Mouse (Mus musculus): Measurements from ENCODE around the gene Trim67. TPM values are rescaled to one million over a fixed set of nuclear protein-coding genes. Genes with fewer than 3 reads are reported as not detected.

Trim67 gene
- polyA plus RNA-seq, 1 experiment from 2014 or later: 0.03 TPM

DNA sequence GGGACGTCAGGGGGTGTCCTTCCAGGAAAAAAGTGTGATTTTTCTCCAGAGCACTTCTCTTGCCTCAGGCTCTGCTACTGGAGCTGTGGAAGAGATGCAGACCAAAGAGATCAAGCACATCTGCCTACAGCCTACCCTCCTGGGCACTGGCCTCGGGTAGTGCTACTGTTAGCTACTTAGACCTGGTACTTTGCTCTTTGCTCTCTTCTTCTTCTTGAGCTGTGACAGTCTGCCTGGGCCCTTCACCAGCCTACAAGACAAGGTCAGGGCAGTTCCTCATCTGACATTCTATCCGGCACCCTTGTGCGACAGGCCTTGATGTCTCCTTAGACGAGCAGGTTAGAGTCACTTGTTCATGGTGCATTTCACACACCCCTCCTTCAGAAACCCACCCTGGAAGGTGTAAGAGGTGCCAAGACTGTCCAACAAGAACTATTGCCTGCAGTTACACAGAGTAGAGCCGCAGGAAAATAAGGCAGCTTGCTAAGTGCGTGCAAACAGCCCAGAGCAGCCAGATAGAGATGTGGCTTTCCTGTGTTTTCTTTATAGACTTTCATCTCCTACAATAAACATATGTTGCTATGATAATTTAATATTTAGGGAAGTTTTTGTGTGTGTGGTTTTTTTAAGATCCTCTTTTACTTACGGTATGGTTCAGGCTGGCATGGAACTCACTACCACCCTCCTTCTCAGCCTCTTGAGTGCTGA is 3.0 kb downstream of the Trim67 start:
- H3K9me3 ChIP-seq: no peaks in the 10 kb centered on the region
- no peak overlapping the region for H3K4me2 ChIP-seq (replicated peaks)
- H3K4me1 ChIP-seq: peaks cover 26% of the 10 kb centered on the region
- H3K36me3 ChIP-seq: no peaks in the 10 kb centered on the region
- no peak overlapping the region for H3K27ac ChIP-seq
- H3K9ac ChIP-seq: no peak overlapping the region
- WGBS: 66% methylated on average over 8 of the region's 8 CpGs
- no peak for ATAC-seq (ENCODE audit: low FRiP score, low read depth)
- H3K4me3 ChIP-seq: no peak overlapping the region
- peaks cover 85% of the 10 kb centered on the region for H3K27me3 ChIP-seq

DNA sequence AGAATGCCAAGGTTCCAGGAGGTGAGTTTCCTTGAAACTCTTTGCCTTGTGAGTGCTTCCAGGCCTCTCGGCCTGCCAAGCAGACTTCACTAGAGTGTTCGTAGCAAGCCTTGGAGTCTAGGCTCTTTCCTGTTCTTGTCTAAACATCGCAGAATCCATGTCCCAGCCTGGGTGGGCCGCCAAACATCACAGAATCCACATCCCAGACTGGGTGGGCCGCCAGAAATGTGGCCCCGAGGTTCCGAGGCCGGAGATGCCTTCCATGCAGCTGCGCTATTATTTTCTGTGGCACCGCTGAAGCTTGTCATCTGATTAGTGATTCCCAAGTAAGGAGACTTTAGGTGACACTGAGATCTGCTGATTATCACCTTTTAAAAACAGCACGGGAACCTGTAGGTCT is 7.7 kb downstream of the Trim67 start:
- H3K27ac ChIP-seq: no peak overlapping the region
- ATAC-seq (ENCODE audit: low FRiP score, low read depth): no peak

DNA sequence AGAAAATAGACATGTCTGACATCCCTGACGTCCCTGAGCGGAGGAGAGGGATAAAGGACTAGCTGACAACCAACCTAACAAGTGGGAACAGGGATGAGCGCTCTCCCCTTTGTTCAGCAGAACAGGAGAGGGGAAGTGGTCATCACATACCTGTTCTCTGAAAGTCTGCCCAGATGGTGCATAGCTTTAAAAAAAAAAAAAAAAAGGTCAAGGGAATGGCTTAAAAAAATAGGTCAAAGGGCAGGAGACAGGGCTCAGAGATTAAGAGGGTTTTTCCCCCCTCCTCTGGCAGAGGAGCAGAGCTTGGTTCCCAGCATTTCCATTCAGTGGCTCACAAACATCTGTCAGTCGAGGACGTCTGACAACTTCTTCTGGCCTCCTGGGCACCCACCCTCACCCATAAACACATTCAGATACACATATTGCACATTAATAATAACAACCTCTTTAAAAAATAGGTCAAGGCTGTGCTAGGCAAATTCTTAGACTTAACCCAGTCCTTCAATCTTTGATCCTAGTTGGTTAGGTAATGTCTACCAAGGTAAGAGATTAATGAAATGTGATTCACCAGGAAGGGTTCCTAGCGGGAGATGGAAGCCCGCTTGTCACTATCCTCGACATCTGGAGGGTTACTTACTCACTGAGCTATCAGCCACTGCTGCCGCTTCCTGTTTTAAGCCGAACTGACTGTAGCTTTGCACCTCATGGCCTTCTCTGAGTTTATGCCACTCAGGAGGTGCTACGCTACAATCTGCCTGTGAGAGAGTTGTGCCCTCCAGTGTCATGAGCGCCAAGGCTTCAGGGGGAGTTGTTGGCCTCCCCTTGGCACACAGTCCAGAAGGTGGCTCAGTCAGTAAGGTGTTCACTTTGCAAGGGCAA is 11.2 kb downstream of the Trim67 start:
- no peaks in the 10 kb centered on the region for H3K9me3 ChIP-seq
- H3K4me3 ChIP-seq: no peak overlapping the region
- no peak for ATAC-seq (ENCODE audit: low FRiP score, low read depth)
- H3K27ac ChIP-seq: no peak overlapping the region
- 67% methylated on average over 12 of the region's 12 CpGs for WGBS
- no peaks in the 10 kb centered on the region for H3K36me3 ChIP-seq
- no peaks in the 10 kb centered on the region for H3K4me1 ChIP-seq
- H3K4me2 ChIP-seq (replicated peaks): no peak overlapping the region
- peaks cover 30% of the 10 kb centered on the region for H3K27me3 ChIP-seq
- H3K9ac ChIP-seq: no peak overlapping the region

More for the DNA sequence above, 7.7 kb downstream of the Trim67 start:
- Histone ChIP-seq H3K4me3 (no peak overlapping the region), H3K9me3 (no peaks in the 10 kb centered on the region), H3K4me2 (replicated peaks) (no peak overlapping the region), H3K27me3 (peaks cover 64% of the 10 kb centered on the region), H3K4me1 (no peaks in the 10 kb centered on the region), H3K36me3 (no peaks in the 10 kb centered on the region), H3K9ac (no peak overlapping the region)
- 27% methylated on average over 11 of the region's 11 CpGs for WGBS

DNA sequence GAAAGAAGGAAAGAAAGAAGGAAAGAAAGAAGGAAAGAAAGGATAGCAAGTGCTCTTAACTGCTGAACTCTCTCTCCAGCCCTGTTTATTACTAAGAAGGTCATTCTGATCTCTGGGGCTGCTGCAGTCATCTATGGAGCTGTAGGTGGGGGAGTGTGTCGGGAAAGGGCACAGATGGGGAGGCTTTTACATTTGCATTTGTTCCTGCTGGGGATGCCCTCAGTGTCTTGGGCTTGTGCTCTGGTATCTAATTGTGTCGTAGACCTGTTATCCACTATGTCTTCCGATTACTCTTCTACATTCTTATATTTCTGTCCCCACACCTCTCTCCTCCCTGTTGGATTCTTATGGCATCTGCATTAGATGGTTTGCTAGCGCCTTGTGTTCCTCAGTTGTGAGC is 13.1 kb downstream of the Trim67 start:
- H3K4me1 ChIP-seq: no peaks in the 10 kb centered on the region
- no peak overlapping the region for H3K4me3 ChIP-seq
- no peak overlapping the region for H3K4me2 ChIP-seq (replicated peaks)

DNA sequence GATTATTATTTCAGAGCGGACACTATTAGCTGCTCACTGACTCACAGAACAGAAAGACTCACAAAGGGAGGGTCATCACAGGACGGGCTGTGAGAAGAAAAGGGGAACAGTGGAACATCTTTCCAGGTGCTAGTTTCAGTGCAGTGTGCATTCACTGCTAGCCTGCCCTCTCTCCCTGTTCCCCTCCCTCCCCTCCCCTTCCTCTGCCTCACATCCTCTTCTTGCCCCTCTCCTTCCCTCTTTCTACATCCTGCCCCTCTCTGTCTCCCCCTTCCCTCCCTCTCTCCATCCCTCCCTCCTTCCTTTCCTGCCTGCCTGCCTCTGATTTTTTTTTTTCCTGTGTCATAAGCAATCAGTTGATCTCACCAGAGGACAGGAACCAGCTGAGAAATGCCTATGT is 16.5 kb downstream of the Trim67 start:
- WGBS: 70% methylated on average over 2 of the region's 2 CpGs
- peaks cover 3% of the 10 kb centered on the region; the same call in 1 of the 2 replicates for H3K27me3 ChIP-seq
- no peak for ATAC-seq (ENCODE audit: low FRiP score, low read depth)
- no peak overlapping the region for H3K9ac ChIP-seq
- no peak overlapping the region for H3K27ac ChIP-seq
- no peak overlapping the region for H3K4me3 ChIP-seq
- no peaks in the 10 kb centered on the region for H3K9me3 ChIP-seq
- H3K4me1 ChIP-seq: no peaks in the 10 kb centered on the region
- H3K4me2 ChIP-seq (replicated peaks): no peak overlapping the region
- H3K36me3 ChIP-seq: no peaks in the 10 kb centered on the region

More for the DNA sequence above, 13.1 kb downstream of the Trim67 start:
- ATAC-seq (ENCODE audit: low FRiP score, low read depth): no peak
- Histone ChIP-seq H3K27ac (no peak overlapping the region), H3K36me3 (no peaks in the 10 kb centered on the region), H3K9me3 (no peaks in the 10 kb centered on the region), H3K9ac (no peak overlapping the region), H3K27me3 (peaks cover 25% of the 10 kb centered on the region)
- 86% methylated on average over 4 of the region's 4 CpGs for WGBS

DNA sequence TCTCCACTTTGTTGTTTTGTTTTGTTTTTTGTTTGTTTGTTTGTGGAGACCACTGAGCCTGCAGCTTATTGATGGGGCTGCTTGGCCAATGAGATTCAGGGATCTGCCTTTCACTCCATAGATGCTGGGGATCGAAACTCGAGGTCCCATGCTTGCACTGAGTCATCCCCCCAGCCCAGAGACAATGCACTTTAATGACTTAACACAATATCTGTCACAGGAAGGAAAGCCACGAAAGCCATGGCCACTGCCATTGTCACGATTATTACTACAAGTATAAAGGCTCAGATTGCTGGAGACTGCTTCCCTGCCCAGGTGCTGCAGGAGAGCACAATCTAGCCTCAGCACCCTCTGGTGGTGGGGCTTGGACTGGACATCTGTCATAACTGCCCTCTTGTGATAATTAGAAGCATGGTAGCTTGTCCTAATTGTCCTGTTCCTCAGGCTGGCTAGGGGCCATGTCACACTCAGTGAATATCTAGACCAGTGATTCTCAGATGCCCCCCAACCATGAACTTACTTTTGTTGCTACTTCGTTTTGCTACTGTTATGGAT is 17.2 kb downstream of the Trim67 start:
- Histone ChIP-seq H3K9me3 (no peaks in the 10 kb centered on the region), H3K4me1 (no peaks in the 10 kb centered on the region), H3K27me3 (no peaks in the 10 kb centered on the region), H3K4me3 (no peak overlapping the region), H3K9ac (no peak overlapping the region), H3K36me3 (no peaks in the 10 kb centered on the region), H3K4me2 (replicated peaks) (no peak overlapping the region), H3K27ac (no peak overlapping the region)
- whole genome bisulfite sequencing: 60% methylated on average over 5 of the region's 5 CpGs
- no peak for ATAC-seq (ENCODE audit: low FRiP score, low read depth)

DNA sequence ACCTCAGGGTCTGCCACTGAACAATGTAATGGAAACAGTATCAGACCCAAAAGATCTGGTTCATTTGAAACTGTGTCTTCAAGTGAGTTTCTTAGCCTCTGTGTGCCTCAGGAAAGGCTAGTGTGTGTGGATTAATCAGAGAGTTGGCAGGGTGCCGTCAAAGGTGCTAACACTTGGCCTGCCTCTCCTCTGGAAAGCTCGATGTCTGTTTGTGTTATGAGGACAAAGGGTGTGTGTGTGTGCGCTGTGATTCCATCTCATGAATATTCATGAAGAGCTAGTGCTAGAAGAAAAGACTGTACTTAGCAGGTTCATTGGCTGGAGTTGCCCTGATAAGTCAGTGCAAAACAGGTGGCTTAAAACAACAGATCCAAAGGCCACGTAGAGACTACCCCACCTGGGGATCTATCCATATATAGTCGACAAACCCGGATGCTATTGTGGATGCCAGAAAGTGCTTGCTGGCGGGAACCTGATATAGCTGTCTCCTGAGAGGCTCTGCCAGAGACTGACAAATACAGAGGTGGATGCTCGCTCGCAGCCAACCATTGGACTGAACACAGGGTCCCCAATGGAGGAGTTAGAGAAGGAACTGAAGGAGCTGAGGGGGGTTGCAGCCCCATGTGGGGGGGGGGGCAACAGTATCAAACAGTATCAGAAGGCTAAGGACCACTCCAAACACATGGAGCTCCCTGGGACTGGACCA is 17.9 kb downstream of the Trim67 start:
- ATAC-seq (ENCODE audit: low FRiP score, low read depth): no peak
- H3K4me1 ChIP-seq: no peaks in the 10 kb centered on the region
- 57% methylated on average over 9 of the region's 9 CpGs for WGBS

DNA sequence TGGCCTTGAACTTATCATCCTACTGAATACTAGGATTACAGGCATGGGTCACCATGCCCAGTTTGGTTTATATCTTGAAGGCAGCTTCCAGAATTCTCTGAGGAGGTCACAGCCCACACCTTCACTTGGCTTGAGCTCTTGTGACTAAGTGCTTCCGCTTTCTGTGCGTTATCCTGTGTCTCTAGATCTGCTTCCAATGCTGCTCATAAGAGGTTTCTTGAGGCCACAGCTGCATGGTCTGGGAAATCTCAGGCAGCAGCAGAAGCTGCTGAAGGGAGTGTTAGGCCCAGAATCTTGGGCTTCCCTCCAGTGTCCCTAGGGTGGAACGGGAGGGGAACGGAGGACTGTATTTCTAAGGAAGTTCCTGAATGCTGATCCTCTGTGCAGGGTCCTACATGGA is 20.4 kb downstream of the Trim67 start:
- Histone ChIP-seq H3K4me1 (no peaks in the 10 kb centered on the region), H3K4me3 (no peak overlapping the region), H3K9me3 (peaks cover 12% of the 10 kb centered on the region; the same call in 1 of the 2 replicates), H3K36me3 (no peaks in the 10 kb centered on the region), H3K27ac (no peak overlapping the region), H3K4me2 (replicated peaks) (no peak overlapping the region), H3K9ac (no peak overlapping the region), H3K27me3 (no peaks in the 10 kb centered on the region)
- no peak for ATAC-seq (ENCODE audit: low FRiP score, low read depth)
- WGBS: 88% methylated on average over 4 of the region's 4 CpGs

More for the DNA sequence above, 17.9 kb downstream of the Trim67 start:
- H3K4me3 ChIP-seq: no peak overlapping the region
- H3K36me3 ChIP-seq: no peaks in the 10 kb centered on the region
- H3K9ac ChIP-seq: no peak overlapping the region
- H3K27me3 ChIP-seq: no peaks in the 10 kb centered on the region
- H3K27ac ChIP-seq: no peak overlapping the region
- no peaks in the 10 kb centered on the region for H3K9me3 ChIP-seq
- no peak overlapping the region for H3K4me2 ChIP-seq (replicated peaks)

DNA sequence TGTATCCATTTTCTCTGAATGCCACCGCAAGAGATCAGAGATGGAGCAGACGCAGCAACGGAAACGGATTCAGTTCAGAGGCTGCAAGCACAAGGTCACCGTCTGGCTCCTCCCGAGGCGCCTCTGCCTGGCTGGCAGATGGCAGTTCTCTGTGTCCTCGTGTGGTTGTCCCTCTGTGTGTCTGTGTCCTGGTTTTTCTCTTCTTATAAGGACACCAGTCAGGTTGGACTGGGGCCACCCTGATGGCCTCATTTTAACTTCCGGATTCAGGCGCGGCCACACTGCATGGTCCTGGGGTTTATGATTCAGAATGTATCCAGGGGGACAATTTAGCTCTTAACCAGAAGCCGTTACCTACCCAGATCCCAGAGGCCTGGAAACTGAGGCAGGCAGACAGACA is 23.0 kb downstream of the Trim67 start:
- 83% methylated on average over 12 of the region's 12 CpGs for WGBS

DNA sequence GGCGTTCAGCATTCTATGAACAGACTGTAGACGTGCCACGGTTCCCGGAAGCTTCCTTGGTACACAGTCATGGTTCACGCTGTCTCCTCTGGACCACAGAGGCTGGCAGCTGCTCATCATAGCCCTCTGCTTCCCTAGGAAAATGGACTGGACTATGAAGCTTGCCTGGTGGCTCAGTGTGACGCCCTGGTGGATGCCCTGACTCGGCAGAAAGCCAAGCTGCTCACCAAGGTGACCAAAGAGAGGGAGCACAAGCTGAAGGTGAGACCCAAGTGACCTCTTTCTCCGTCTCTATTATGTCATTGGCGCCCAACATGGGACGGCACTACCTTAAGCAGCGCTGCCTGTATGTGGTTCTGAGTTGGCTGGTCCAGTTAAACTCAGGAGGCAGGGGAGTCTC is 24.0 kb downstream of the Trim67 start:
- no peak overlapping the region for H3K9ac ChIP-seq
- no peak overlapping the region for H3K4me3 ChIP-seq
- no peak for ATAC-seq (ENCODE audit: low FRiP score, low read depth)
- no peak overlapping the region for H3K27ac ChIP-seq
- 92% methylated on average over 11 of the region's 11 CpGs for WGBS
- peaks cover 12% of the 10 kb centered on the region; the same call in 1 of the 2 replicates for H3K9me3 ChIP-seq
- H3K27me3 ChIP-seq: 0 out of 2 replicates have a peak, but pooled peaks cover 3% of the 10 kb centered on the region
- no peaks in the 10 kb centered on the region for H3K36me3 ChIP-seq
- no peaks in the 10 kb centered on the region for H3K4me1 ChIP-seq
- H3K4me2 ChIP-seq (replicated peaks): no peak overlapping the region

More for the DNA sequence above, 23.0 kb downstream of the Trim67 start:
- Histone ChIP-seq H3K9me3 (peaks cover 12% of the 10 kb centered on the region; the same call in 1 of the 2 replicates), H3K36me3 (no peaks in the 10 kb centered on the region), H3K4me2 (replicated peaks) (no peak overlapping the region), H3K4me3 (no peak overlapping the region), H3K4me1 (no peaks in the 10 kb centered on the region), H3K27me3 (0 out of 2 replicates have a peak, but pooled peaks cover 3% of the 10 kb centered on the region), H3K9ac (no peak overlapping the region), H3K27ac (no peak overlapping the region)
- ATAC-seq (ENCODE audit: low FRiP score, low read depth): no peak

DNA sequence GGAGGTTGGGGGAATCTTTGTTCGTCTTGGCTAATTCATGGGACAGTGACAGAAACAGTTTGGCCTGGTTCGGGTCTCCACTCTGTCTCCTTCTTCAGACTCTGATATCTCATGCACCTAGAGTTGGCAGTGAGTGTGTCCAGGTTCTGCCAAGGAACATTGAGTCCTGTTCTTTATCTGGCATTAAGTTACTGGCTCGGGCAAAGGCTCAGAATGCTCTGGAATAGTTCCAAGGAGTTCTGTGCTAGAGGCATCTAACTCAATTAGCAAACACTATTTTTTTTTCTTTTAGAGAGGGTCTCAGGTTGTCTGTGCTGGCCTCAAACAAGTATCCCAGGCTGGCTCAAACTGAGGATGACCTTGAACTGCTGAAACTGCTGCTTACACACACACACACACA is 24.5 kb downstream of the Trim67 start:
- no peak overlapping the region for H3K27ac ChIP-seq
- no peak overlapping the region for H3K4me2 ChIP-seq (replicated peaks)
- H3K36me3 ChIP-seq: no peaks in the 10 kb centered on the region
- WGBS: 88% methylated on average over 3 of the region's 3 CpGs
- H3K27me3 ChIP-seq: 0 out of 2 replicates have a peak, but pooled peaks cover 3% of the 10 kb centered on the region
- no peak for ATAC-seq (ENCODE audit: low FRiP score, low read depth)
- no peak overlapping the region for H3K4me3 ChIP-seq
- no peak overlapping the region for H3K9ac ChIP-seq
- H3K4me1 ChIP-seq: no peaks in the 10 kb centered on the region
- peaks cover 12% of the 10 kb centered on the region; the same call in 1 of the 2 replicates for H3K9me3 ChIP-seq
